Mouse (Mus musculus) midbrain, embryonic 11.5 days (tissue): ENCODE results near the gene Arv1. TPM values are rescaled to one million over a fixed set of nuclear protein-coding genes. Genes with fewer than 3 reads are reported as not detected.

Experiments
- ATAC-seq: fragments of 200-750 bp; cut with Nextera tagmentation; 2 replicates; pipeline ENCODE4 v1.8.0; 2017; ENCODE audit warnings: moderate TSS enrichment, moderate library complexity; ENCODE audit not compliant: low FRiP score
- DNase-seq: peaks from one replicate; pipeline ENCODE4 v3.0.0; 2015; ENCODE audit warnings: low spot score; ENCODE audit errors: missing footprints
- H3K27ac ChIP-seq: fragments of 300-500 bp; sonication (generic); 2 replicates; pipeline ENCODE4 v1.5.1; 2014; ENCODE audit warnings: low read depth, low read length
- H3K27me3 ChIP-seq: fragments of 300-500 bp; sonication (generic); 2 replicates; pipeline ENCODE4 v1.6.1; 2014; ENCODE audit warnings: mild to moderate bottlenecking, low read length, moderate library complexity, mixed read lengths; ENCODE audit not compliant: control insufficient read depth, insufficient read depth
- H3K36me3 ChIP-seq: fragments of 300-500 bp; sonication (generic); 2 replicates; pipeline ENCODE4 v1.6.1; 2014; ENCODE audit warnings: mild to moderate bottlenecking, low read length, moderate library complexity, mixed read lengths; ENCODE audit not compliant: control insufficient read depth, insufficient read depth
- H3K4me1 ChIP-seq: fragments of 300-500 bp; sonication (generic); 2 replicates; pipeline ENCODE4 v1.6.1; 2014; ENCODE audit warnings: low read length; ENCODE audit not compliant: control insufficient read depth, insufficient read depth
- H3K4me2 ChIP-seq: fragments of 300-500 bp; sonication (generic); 2 replicates; pipeline ENCODE4 v1.6.1; 2014; ENCODE audit warnings: mild to moderate bottlenecking, moderate library complexity
- H3K4me3 ChIP-seq: fragments of 300-500 bp; sonication (generic); 2 replicates; pipeline ENCODE4 v1.5.1; 2014; ENCODE audit warnings: low read depth, low read length
- H3K9ac ChIP-seq: fragments of 300-500 bp; sonication (generic); 2 replicates; pipeline ENCODE4 v1.6.1; 2014; ENCODE audit warnings: low read length
- H3K9me3 ChIP-seq: fragments of 300-500 bp; sonication (generic); 2 replicates; pipeline ENCODE4 v1.6.1; 2016; ENCODE audit warnings: low read length; ENCODE audit not compliant: control insufficient read depth
- WGBS: fragments of 180-500 bp; shearing (Covaris S2); extraction: QIAGEN DNeasy Blood & Tissue Kit; methylation state at CpG from one replicate; pipeline ENCODE4 v1.1.7; 2014; 5-methylcytosine and 5-hydroxymethylcytosine counted together
- polyA plus RNA-seq: library from polyadenylated mRNA; unstranded; fragments of >200 nt; fragmentation: Nextera tagmentation; extraction: Ambion mirVana; gene quantifications from 2 replicates; pipeline ENCODE4 v1.2.1, GENCODE M21; 2014

The Arv1 gene
- polyA plus RNA-seq, 1 experiment from 2014 or later = 33.0 TPM

DNA sequence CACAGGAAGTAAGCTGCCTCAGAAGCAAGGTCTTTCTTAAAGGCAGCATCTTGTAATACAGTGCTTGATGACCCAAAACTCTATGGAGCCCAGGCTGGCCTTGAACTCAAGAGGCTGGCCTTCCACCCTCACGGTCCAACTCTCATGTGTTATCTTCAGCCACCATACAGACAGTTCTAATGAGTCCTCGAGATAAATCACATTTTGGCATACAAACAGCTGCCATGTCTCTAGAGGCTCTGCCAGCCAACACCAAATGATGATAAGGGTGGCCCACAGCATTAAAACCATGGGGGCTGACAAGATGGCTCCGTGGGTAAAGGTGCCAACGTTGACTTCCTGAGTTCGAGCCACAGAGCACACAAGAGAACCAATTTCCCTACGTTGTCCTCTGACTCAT is 8.7 kb upstream of the Arv1 start:
- Histone ChIP-seq H3K4me1 (no peaks in the 10 kb centered on the region), H3K4me3 (no peak overlapping the region), H3K9ac (no peak overlapping the region), H3K27me3 (no peaks in the 10 kb centered on the region), H3K4me2 (no peak overlapping the region), H3K9me3 (no peaks in the 10 kb centered on the region), H3K36me3 (peaks cover 13% of the 10 kb centered on the region), H3K27ac (no peak overlapping the region)
- ATAC-seq = no peak
- DNase-seq = no peak
- WGBS = 94% methylated on average over 6 of the region's 6 CpGs

DNA sequence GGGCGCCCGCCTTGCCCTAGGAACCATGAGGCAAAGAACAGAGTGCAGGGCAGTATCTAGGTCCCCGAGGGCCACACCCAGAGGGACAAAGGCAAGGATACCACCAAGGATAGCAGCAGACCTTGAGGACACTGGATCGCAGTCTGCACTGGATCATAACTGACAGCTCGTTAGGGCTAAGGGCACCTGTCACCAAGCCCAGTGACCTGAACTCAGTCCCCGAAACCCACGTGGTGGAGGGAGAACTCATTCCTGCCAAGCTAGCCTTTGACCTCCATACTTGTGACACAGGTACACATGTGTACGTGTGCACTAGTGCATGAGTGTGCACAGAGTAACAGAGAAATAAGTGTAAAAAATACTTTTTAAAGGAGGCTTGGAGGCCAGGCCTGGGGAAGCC is 6.2 kb upstream of the Arv1 start:
- H3K36me3 ChIP-seq = peaks cover 13% of the 10 kb centered on the region
- no peaks in the 10 kb centered on the region for H3K27me3 ChIP-seq
- DNase-seq (peak; percentile 56), ATAC-seq (no peak)
- H3K4me3 ChIP-seq = no peak overlapping the region
- H3K9ac ChIP-seq = no peak overlapping the region
- H3K27ac ChIP-seq = no peak overlapping the region
- H3K4me1 ChIP-seq = peaks cover 6% of the 10 kb centered on the region
- no peaks in the 10 kb centered on the region for H3K9me3 ChIP-seq
- H3K4me2 ChIP-seq = no peak overlapping the region
- 93% methylated on average over 8 of the region's 8 CpGs for WGBS

DNA sequence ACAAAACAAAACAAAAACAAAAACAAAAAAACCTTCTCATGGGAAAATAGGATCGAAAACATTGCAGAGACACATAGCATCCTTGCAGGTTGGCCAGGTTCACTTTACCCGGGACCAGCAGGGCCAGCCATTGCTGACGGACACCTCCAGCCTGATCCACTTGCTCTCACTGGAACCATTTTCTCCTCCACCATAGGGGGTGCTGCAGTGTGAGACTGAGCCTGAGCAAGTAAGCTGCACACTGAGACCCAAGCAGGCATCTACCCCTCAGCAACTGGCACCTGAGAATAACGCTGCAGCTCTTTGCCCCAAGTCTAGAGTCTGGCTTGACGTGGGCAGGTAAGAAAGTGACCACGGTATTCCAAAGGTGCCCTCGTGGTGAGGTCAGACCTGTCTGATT is 1.8 kb upstream of the Arv1 start:
- WGBS = 78% methylated on average over 7 of the region's 7 CpGs
- Histone ChIP-seq H3K4me2 (no peak overlapping the region; the same call in 1 of the 2 replicates), H3K4me3 (no peak overlapping the region), H3K4me1 (peaks cover 19% of the 10 kb centered on the region), H3K9ac (no peak overlapping the region), H3K9me3 (no peaks in the 10 kb centered on the region), H3K27me3 (no peaks in the 10 kb centered on the region), H3K36me3 (no peaks in the 10 kb centered on the region), H3K27ac (no peak overlapping the region)
- ATAC-seq (no peak), DNase-seq (peak; percentile 84)

DNA sequence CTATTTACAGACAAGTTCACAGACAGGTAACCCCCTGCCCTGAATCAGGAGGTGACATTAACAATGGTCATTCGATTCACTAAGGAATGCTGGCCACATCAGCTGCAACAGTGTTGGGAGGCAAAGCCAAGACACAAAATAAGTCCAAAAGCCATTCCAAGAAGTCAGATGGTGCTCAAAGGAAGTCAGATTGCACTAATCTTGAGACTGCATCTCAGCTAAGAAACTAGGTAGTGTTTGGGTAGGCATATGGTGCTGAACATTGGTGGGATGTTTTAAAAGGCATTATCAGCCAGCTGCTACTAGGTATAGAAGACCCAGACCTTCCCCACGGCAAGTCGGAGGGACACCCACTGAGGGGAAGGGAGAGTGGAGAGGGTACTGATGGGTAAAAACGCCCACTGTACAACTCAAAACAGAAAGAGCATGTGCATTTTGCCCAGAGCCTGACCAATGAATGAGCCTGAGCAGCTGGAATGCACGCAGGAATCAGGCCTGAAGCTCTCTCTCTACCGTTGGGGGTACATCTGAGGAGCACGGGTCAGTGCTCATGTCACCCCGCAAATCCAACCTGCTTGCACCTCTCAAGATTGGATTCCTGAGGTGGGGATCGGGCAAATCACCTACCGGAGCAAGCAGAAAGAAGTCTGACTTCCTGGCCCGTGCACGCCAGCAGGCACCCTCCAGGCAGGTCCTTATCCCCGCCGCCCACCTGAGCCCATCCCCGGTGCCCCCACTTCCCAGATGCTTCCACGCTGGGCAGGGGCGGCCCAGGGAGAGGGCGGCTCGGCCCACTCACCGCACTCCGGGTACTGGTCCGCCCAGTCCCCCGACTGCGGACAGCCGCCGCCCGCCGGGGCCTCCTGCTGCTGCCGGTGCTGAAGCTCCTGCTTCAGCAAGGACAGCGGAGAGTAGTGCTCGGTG is 739 bp upstream of the Arv1 start:
- Histone ChIP-seq H3K27me3 (no peaks in the 10 kb centered on the region), H3K9ac (peak overlapping the region; percentile 93), H3K9me3 (no peaks in the 10 kb centered on the region), H3K27ac (no peak overlapping the region; the same call in 1 of the 2 replicates), H3K36me3 (no peaks in the 10 kb centered on the region), H3K4me2 (peak overlapping the region; percentile 89), H3K4me1 (peaks cover 19% of the 10 kb centered on the region), H3K4me3 (peak overlapping the region; percentile 93)
- WGBS = 3% methylated on average over 31 of the region's 31 CpGs
- peak; percentile 79 for ATAC-seq
- peak; percentile 84 for DNase-seq

DNA sequence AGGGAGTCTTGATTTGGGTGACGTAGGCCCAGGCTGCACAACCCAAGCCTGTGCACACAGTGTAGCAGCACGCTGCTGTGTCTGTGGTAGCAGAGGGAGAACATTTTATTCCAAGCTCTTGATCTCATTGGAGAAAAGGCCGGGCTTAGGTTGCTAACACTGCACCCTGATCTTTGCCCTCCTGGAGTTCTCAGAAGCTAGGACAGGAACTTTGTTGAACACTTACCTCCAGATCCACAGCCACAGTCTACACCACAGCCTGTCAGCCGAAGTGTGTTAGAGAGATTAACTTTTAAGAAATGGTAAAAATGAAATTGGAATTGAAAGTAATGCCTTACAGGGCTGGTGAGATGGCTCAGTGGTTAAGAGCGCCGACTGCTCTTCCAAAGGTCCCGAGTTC is 2.4 kb downstream of the Arv1 start:
- peaks cover 7% of the 10 kb centered on the region for H3K36me3 ChIP-seq
- H3K9ac ChIP-seq = no peak overlapping the region
- peak; percentile 68 for DNase-seq

DNA sequence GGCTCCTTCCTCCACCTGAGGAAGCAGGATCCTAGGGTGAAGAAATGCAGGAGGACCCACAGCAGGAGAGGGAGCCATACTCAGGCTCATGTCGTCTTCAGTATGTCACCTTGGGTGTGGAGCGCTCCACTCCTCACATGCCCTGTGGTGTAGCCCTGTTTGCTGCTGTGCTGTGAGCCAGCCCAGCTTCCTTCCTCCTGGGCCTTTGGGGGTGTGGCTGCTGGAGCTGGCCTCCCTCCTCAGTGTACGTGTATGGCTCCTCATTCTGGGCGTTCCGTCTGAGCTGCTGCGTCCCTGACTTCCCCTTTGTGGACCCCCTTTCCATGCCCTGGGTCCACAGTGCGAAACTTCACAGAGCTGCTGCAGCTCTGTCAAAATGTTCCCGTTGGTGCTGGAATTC is 10.9 kb downstream of the Arv1 start:
- no peaks in the 10 kb centered on the region for H3K27me3 ChIP-seq
- ATAC-seq = no peak
- WGBS = 91% methylated on average over 8 of the region's 8 CpGs
- H3K4me1 ChIP-seq = no peaks in the 10 kb centered on the region
- H3K4me2 ChIP-seq = no peak overlapping the region
- H3K36me3 ChIP-seq = peaks cover 31% of the 10 kb centered on the region
- H3K9me3 ChIP-seq = no peaks in the 10 kb centered on the region
- DNase-seq = no peak
- no peak overlapping the region for H3K9ac ChIP-seq
- H3K27ac ChIP-seq = no peak overlapping the region
- H3K4me3 ChIP-seq = no peak overlapping the region

More for the DNA sequence above, 2.4 kb downstream of the Arv1 start:
- 92% methylated on average over 7 of the region's 7 CpGs for WGBS
- H3K4me3 ChIP-seq = no peak overlapping the region
- no peaks in the 10 kb centered on the region for H3K27me3 ChIP-seq
- no peak overlapping the region for H3K27ac ChIP-seq
- H3K4me1 ChIP-seq = peaks cover 19% of the 10 kb centered on the region
- no peak for ATAC-seq
- no peaks in the 10 kb centered on the region for H3K9me3 ChIP-seq
- H3K4me2 ChIP-seq = no peak overlapping the region

DNA sequence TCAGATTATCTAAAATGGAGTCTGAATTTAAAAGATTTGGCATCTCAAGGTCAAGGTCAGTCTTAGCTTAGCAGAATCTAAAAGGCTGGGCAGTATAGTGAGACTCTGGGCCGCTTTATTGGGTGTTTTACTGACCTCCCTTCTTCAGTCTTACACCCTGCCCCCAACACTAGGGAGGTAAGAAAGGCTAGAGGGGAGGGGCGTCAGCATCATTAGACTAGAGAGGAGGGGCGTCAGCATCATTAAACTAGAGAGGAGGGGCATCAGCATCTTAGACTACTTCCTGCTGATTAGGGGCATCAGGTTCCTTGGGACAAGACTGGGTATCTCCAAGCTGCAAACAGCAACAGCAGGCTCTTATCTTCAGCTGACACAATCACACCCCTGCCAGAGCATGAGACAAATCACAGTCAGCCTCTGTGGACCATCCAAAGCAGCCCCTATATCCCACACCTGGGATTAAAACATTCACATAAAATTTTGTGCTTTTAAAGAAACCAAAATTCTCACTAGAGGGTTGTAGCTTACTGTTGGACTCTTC is 13.5 kb downstream of the Arv1 start:
- H3K4me1 ChIP-seq = no peaks in the 10 kb centered on the region
- H3K36me3 ChIP-seq = peaks cover 21% of the 10 kb centered on the region
- DNase-seq = no peak
- no peak overlapping the region for H3K4me3 ChIP-seq
- no peak overlapping the region for H3K4me2 ChIP-seq
- H3K9me3 ChIP-seq = no peaks in the 10 kb centered on the region
- no peak for ATAC-seq
- no peak overlapping the region for H3K27ac ChIP-seq
- no peak overlapping the region for H3K9ac ChIP-seq
- 74% methylated on average over 3 of the region's 3 CpGs for WGBS
- no peaks in the 10 kb centered on the region for H3K27me3 ChIP-seq

DNA sequence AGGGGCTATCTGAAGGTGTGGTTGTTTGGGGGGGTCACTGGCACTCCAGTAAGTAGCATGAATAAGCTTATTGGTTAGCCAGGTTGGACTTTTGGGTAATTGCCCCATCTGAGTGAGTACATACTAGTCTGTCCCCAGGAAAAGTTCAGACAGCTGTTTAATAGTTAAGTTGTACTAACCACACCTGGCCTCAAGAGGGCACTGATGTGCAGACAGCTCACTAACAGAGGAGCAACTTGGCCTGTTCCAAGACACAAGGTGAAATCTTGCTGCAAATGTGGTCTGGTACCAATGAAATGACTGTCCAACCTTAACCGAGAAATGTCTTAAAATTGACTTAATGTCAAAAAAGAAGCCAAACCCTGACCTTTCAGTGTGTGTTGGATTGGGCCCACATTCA is 17.3 kb downstream of the Arv1 start:
- DNase-seq = no peak
- no peaks in the 10 kb centered on the region for H3K9me3 ChIP-seq
- 86% methylated on average over 1 of the region's 1 CpGs for WGBS
- H3K4me1 ChIP-seq = no peaks in the 10 kb centered on the region
- H3K9ac ChIP-seq = no peak overlapping the region
- no peak overlapping the region for H3K27ac ChIP-seq
- H3K4me2 ChIP-seq = no peak overlapping the region
- no peak for ATAC-seq
- H3K4me3 ChIP-seq = no peak overlapping the region
- no peaks in the 10 kb centered on the region for H3K27me3 ChIP-seq
- peaks cover under 1% of the 10 kb centered on the region for H3K36me3 ChIP-seq

DNA sequence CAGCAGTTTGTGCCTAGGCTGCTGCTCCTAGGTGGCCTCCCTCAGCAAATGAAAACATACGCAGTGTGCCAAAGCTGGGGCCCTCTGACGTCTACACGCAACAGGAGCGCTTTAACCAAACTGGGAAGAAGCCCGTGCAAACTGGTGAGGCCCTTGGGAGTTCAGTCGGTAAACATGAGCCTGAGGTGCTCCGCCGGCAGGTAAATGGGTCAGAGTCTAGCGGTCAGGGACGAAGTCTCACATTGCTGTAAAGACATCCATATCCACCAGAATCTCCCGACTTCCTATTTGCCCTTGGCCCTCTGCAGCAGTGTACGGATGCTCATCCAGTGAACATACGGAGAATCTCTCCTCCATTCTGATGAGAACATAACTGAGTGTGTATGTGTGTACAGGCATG is 24.7 kb downstream of the Arv1 start:
- H3K27me3 ChIP-seq = peaks cover 23% of the 10 kb centered on the region

More for the DNA sequence above, 24.7 kb downstream of the Arv1 start:
- no peak overlapping the region for H3K4me3 ChIP-seq
- H3K27ac ChIP-seq = no peak overlapping the region
- H3K36me3 ChIP-seq = no peaks in the 10 kb centered on the region
- peaks cover 8% of the 10 kb centered on the region for H3K4me1 ChIP-seq
- H3K4me2 ChIP-seq = no peak overlapping the region
- H3K9ac ChIP-seq = no peak overlapping the region
- 71% methylated on average over 13 of the region's 13 CpGs for WGBS
- DNase-seq (no peak), ATAC-seq (no peak)
- no peaks in the 10 kb centered on the region for H3K9me3 ChIP-seq
